Mouse (Mus musculus) kidney, embryonic 14.5 days (tissue): Measurements from ENCODE around the gene R3hdm1. TPM values are rescaled to one million over a fixed set of nuclear protein-coding genes. Genes with fewer than 3 reads are reported as not detected.

Source experiments
- ATAC-seq: fragments of 200-750 bp; cut with Nextera tagmentation; 2 replicates; pipeline ENCODE4 v1.8.0; 2017; ENCODE audit warnings: moderate number of reproducible peaks, mild to moderate bottlenecking, moderate TSS enrichment, moderate library complexity; ENCODE audit not compliant: low FRiP score, low TSS enrichment
- H3K27ac ChIP-seq: fragments of 300-500 bp; sonication (generic); 2 replicates; pipeline ENCODE4 v1.5.1; 2014; ENCODE audit warnings: low read depth, mild to moderate bottlenecking, low read length, moderate library complexity, mixed read lengths
- H3K27me3 ChIP-seq: fragments of 300-500 bp; sonication (generic); 2 replicates; pipeline ENCODE4 v1.6.1; 2014; ENCODE audit warnings: mild to moderate bottlenecking, low read length; ENCODE audit not compliant: control insufficient read depth, insufficient read depth
- H3K36me3 ChIP-seq: fragments of 300-500 bp; sonication (generic); 2 replicates; pipeline ENCODE4 v1.6.1; 2014; ENCODE audit warnings: low read length, mixed read lengths; ENCODE audit not compliant: control insufficient read depth, insufficient read depth
- H3K4me1 ChIP-seq: fragments of 300-500 bp; sonication (generic); 2 replicates; pipeline ENCODE4 v1.6.1; 2014; ENCODE audit warnings: low read length, mixed read lengths; ENCODE audit not compliant: control insufficient read depth, insufficient read depth
- H3K4me2 ChIP-seq: fragments of 300-500 bp; sonication (generic); replicated peaks from 2 replicates; pipeline ENCODE4 v1.6.1; 2014; ENCODE audit warnings: low read depth, mild to moderate bottlenecking, low read length
- H3K4me3 ChIP-seq: fragments of 300-500 bp; sonication (generic); 2 replicates; pipeline ENCODE4 v1.5.1; 2014; ENCODE audit warnings: mild to moderate bottlenecking, low read length
- H3K9ac ChIP-seq: fragments of 300-500 bp; sonication (generic); 2 replicates; pipeline ENCODE4 v1.6.1; 2014; ENCODE audit warnings: low read depth, mild to moderate bottlenecking, low read length, moderate library complexity
- H3K9me3 ChIP-seq: fragments of 300-500 bp; sonication (generic); 2 replicates; pipeline ENCODE4 v1.6.1; 2016; ENCODE audit warnings: low read length; ENCODE audit not compliant: control insufficient read depth
- WGBS: fragments of 180-500 bp; shearing (Covaris S2); extraction: QIAGEN DNeasy Blood & Tissue Kit; methylation state at CpG from one replicate; pipeline ENCODE4 v1.1.7; 2014; 5-methylcytosine and 5-hydroxymethylcytosine counted together
- polyA plus RNA-seq: library from polyadenylated mRNA; unstranded; fragments of >200 nt; fragmentation: Nextera tagmentation; extraction: Ambion mirVana; gene quantifications from 2 replicates; pipeline ENCODE4 v1.2.1, GENCODE M21; 2014

Gene R3hdm1
- polyA plus RNA-seq, 1 experiment from 2014 or later, result 89.0 TPM

DNA sequence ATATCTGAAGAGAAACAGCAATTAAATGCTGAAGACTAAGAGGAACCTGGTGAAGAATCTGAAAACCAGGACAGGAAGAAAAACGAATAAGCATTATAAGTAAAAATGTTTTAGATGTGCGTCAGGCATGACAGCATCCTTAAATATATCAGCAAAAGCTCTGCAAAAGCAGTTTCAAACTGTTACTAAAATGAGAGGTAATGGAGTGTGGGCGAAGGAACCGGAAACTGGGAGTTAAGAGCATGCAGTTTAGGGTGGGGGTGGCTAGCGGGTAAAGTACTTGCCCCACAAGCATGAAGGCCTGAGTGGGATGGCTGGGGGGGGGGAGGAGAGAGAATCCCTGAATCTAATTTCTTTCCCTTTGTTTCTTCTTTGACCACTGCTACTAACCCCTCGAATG is 30.1 kb upstream of the R3hdm1 start:
- Histone ChIP-seq H3K4me3 (no peak overlapping the region), H3K27me3 (no peaks in the 10 kb centered on the region), H3K9me3 (no peaks in the 10 kb centered on the region), H3K4me1 (no peaks in the 10 kb centered on the region), H3K4me2 (no peak overlapping the region), H3K9ac (no peak overlapping the region), H3K36me3 (no peaks in the 10 kb centered on the region), H3K27ac (no peak overlapping the region)
- 93% methylated on average over 6 of the region's 6 CpGs for WGBS
- no peak for ATAC-seq

GRCm38 (mm10) chr1:128076791-128077479 is 26.2 kb upstream of the R3hdm1 start:
- H3K4me3 ChIP-seq, result no peak overlapping the region
- H3K4me2 ChIP-seq, result no peak overlapping the region
- no peak overlapping the region for H3K9ac ChIP-seq
- no peaks in the 10 kb centered on the region for H3K4me1 ChIP-seq
- no peaks in the 10 kb centered on the region for H3K27me3 ChIP-seq
- 86% methylated on average over 8 of the region's 8 CpGs for WGBS
- ATAC-seq, result no peak
- no peaks in the 10 kb centered on the region for H3K9me3 ChIP-seq
- no peaks in the 10 kb centered on the region for H3K36me3 ChIP-seq
- H3K27ac ChIP-seq, result no peak overlapping the region

GRCm38 (mm10) chr1:128077788-128078187 is 25.3 kb upstream of the R3hdm1 start:
- no peak for ATAC-seq
- Histone ChIP-seq H3K4me3 (no peak overlapping the region), H3K27ac (no peak overlapping the region), H3K4me1 (no peaks in the 10 kb centered on the region), H3K9me3 (no peaks in the 10 kb centered on the region), H3K4me2 (no peak overlapping the region), H3K9ac (no peak overlapping the region), H3K27me3 (no peaks in the 10 kb centered on the region), H3K36me3 (no peaks in the 10 kb centered on the region)
- WGBS, result 92% methylated on average over 2 of the region's 2 CpGs

DNA sequence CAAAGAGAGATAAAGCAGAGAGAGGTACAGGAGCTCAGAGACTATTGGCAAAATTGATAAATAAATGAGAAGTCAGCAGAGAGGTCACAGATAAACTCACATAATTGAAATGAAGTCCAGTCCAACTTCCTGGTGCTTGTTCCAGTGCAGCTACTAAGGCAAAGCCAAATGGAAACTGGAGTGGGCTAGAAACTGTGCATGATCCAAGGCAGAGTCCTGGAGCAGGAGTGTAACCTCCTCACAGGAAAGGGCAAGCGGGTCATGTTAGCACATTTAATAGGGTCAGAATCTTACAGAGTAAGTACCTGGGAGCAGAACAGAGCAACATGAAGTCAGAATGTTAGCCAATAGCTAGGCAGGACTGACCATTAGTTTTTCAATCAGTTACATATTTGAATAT is 24.5 kb upstream of the R3hdm1 start:
- Histone ChIP-seq H3K9me3 (no peaks in the 10 kb centered on the region), H3K27me3 (no peaks in the 10 kb centered on the region), H3K9ac (no peak overlapping the region), H3K4me2 (no peak overlapping the region), H3K36me3 (no peaks in the 10 kb centered on the region), H3K4me1 (no peaks in the 10 kb centered on the region), H3K27ac (no peak overlapping the region), H3K4me3 (no peak overlapping the region)
- 91% methylated on average over 1 of the region's 1 CpGs for WGBS
- no peak for ATAC-seq

DNA sequence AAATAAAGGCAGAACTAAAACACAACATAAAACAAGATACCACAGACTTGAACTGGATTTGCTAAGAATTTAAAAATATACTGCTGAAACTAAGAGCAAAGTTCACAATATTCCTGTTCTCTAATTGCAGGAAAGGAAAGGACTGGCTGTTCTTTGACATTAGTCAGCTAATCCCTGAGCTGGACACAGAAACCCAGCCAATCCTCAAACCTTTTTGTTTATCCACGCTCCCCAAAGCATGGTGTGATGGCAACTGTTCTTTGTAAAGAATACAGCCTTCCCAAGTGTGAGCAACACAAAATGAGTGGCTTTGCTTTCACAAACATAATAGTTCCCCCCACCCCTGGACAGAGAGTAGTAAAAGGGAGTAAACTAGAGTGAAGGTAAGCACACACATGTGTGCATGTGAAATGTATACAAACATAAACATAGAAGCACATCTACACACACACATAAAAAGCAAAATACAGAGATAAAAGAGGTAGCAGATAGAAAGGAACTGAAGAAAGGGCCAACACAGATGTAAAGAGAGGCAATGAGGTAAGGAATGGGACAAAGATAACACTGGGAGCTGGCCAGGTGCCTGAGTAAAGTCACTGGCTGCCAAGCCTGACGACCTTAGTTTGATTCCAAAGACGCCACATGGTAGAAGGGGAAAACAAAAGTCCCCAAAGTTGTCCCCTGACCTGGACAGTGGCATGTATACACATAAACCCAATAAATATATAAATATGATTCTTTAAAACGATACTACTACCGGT is 22.0 kb upstream of the R3hdm1 start:
- no peak overlapping the region for H3K9ac ChIP-seq
- no peak overlapping the region for H3K4me2 ChIP-seq
- no peak overlapping the region for H3K27ac ChIP-seq
- H3K27me3 ChIP-seq, result no peaks in the 10 kb centered on the region
- WGBS, result 86% methylated on average over 5 of the region's 5 CpGs
- no peak overlapping the region for H3K4me3 ChIP-seq
- no peaks in the 10 kb centered on the region for H3K4me1 ChIP-seq
- no peak for ATAC-seq
- no peaks in the 10 kb centered on the region for H3K36me3 ChIP-seq
- H3K9me3 ChIP-seq, result no peaks in the 10 kb centered on the region

GRCm38 (mm10) chr1:128081873-128082272 is 21.2 kb upstream of the R3hdm1 start:
- H3K4me1 ChIP-seq, result no peaks in the 10 kb centered on the region
- H3K9ac ChIP-seq, result no peak overlapping the region
- H3K27ac ChIP-seq, result no peak overlapping the region
- no peak for ATAC-seq
- no peak overlapping the region for H3K4me2 ChIP-seq
- H3K36me3 ChIP-seq, result no peaks in the 10 kb centered on the region
- H3K4me3 ChIP-seq, result no peak overlapping the region
- WGBS, result 88% methylated on average over 7 of the region's 7 CpGs
- no peaks in the 10 kb centered on the region for H3K9me3 ChIP-seq
- no peaks in the 10 kb centered on the region for H3K27me3 ChIP-seq

DNA sequence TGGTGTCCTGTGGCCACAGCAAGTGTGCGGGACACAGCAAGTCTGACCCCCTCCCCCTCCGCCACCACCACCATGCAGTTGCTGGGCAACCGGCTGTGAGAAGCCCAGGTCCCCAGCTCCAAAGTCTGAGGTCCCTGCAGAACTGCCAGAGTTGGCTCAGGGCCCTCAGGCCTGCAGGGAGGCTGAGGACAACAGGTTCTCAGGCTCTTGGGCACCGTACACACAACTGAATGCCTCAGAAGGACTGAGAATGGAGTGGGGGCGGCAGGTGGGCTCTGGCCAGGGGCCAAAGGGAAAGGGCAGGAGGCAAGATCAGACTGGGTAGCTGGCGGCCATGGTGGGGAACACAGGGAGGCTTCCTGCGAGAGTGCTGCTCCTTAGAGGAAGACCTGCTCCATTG is 20.3 kb upstream of the R3hdm1 start:
- Histone ChIP-seq H3K4me2 (no peak overlapping the region), H3K27ac (no peak overlapping the region), H3K4me3 (no peak overlapping the region), H3K9ac (no peak overlapping the region), H3K9me3 (no peaks in the 10 kb centered on the region), H3K36me3 (no peaks in the 10 kb centered on the region), H3K27me3 (no peaks in the 10 kb centered on the region), H3K4me1 (no peaks in the 10 kb centered on the region)
- WGBS, result 91% methylated on average over 7 of the region's 7 CpGs
- ATAC-seq, result no peak

- no peak overlapping the region for H3K9ac ChIP-seq
- H3K36me3 ChIP-seq, result peaks cover 9% of the 10 kb centered on the region; the same call in 1 of the 2 replicates
- ATAC-seq, result no peak
- 93% methylated on average over 2 of the region's 2 CpGs for WGBS
- no peak overlapping the region for H3K27ac ChIP-seq
- no peaks in the 10 kb centered on the region for H3K4me1 ChIP-seq
- no peak overlapping the region for H3K4me3 ChIP-seq
- no peaks in the 10 kb centered on the region for H3K9me3 ChIP-seq
- no peaks in the 10 kb centered on the region for H3K27me3 ChIP-seq
- no peak overlapping the region for H3K4me2 ChIP-seq
These were observed 8.4 kb upstream of the R3hdm1 start for GRCm38 (mm10) chr1:128094686-128095085.

DNA sequence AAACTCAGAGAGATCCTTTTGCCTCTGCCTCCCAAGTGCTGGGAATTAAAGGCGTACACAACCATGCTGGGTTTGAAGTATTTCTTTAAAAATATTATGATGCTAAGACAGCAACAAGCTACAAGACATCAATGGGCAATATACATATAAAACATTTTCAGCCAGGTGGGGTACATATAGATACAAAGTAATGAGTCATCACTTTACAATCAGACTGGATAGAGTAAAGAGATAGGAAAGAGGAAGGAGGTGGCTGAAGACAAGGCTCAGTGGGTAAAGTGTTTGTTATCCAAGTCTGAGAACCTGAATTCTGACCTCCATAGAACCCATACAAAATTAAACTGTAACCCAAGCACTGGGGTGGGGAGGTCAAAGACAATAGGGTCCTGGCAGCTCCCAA is 4.8 kb upstream of the R3hdm1 start:
- H3K27me3 ChIP-seq, result no peaks in the 10 kb centered on the region
- H3K9ac ChIP-seq, result no peak overlapping the region
- no peak overlapping the region for H3K4me3 ChIP-seq
- 95% methylated on average over 1 of the region's 1 CpGs for WGBS
- H3K4me1 ChIP-seq, result no peaks in the 10 kb centered on the region
- H3K36me3 ChIP-seq, result no peaks in the 10 kb centered on the region
- no peak overlapping the region for H3K4me2 ChIP-seq
- ATAC-seq, result no peak
- H3K27ac ChIP-seq, result no peak overlapping the region
- no peaks in the 10 kb centered on the region for H3K9me3 ChIP-seq
